Comparison of ENCODE assay signal across 17 mouse cellular contexts in the genomic region with DNA sequence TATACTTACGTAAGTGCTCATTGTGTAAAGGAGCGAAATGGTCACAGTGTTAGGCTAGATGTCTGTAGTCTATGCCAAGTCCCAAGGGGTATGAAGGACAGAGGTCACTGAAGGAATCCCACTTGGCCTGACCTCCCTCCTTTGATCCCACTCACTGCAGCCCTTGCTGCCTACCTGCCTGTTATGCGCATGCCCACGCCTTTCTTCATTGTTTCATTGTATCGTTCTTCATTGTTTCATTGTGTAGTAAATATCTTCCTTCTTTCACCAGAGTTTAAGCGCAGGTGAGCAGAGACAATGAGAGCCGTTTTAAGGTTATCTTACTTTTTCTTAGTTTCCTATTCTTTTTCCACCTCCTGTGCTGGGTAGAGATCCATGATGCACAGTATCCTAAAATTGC. TPM values are rescaled to one million over a fixed set of nuclear protein-coding genes. Genes with fewer than 3 reads are reported as not detected.
"Had no signal": no experiment of that assay in that cellular context is flagged by ENCODE, and none has a peak within 500 bp of the region (broad histone marks: within the 10 kb centered on the region; RNA-seq: fewer than 3 reads in every experiment).

No protein-coding gene starts in this region.

- H3K4me2 ChIP-seq: lung, embryonic 14.5 days; midbrain, embryonic 12.5 days; neural tube, embryonic 12.5 days; stomach, embryonic 15.5 days had no signal

- H3K9ac ChIP-seq: liver, embryonic 14.5 days; lung, embryonic 14.5 days; midbrain, embryonic 12.5 days; neural tube, embryonic 12.5 days; stomach, embryonic 15.5 days had no signal

- ATAC-seq: midbrain, embryonic 16.5 days had no signal

- DNase-seq: lung, embryonic 14.5 days; lung, postnatal 10 days; lung, postnatal 4 days; midbrain, embryonic 14.5 days; right cerebral cortex, postnatal 14 days; thymus, adult 2 months; thymus, postnatal 25 days; thymus, postnatal 4 days had no signal

- H3K9me3 ChIP-seq: midbrain, embryonic 10.5 days; midbrain, embryonic 12.5 days; neural tube, embryonic 12.5 days; stomach, embryonic 15.5 days had no signal

- H3K27ac ChIP-seq: liver, embryonic 14.5 days; midbrain, embryonic 10.5 days; midbrain, embryonic 12.5 days; neural tube, embryonic 12.5 days; stomach, embryonic 15.5 days; stomach, postnatal 0 days had no signal

- H3K36me3 ChIP-seq: midbrain, embryonic 10.5 days; midbrain, embryonic 12.5 days; neural tube, embryonic 12.5 days; stomach, embryonic 15.5 days had no signal

- H3K4me1 ChIP-seq: neural tube, embryonic 12.5 days; stomach, embryonic 15.5 days had no signal

- H3K4me3 ChIP-seq: midbrain, embryonic 10.5 days; midbrain, embryonic 12.5 days; neural tube, embryonic 12.5 days; stomach, embryonic 15.5 days had no signal

- H3K27me3 ChIP-seq: midbrain, embryonic 12.5 days; neural tube, embryonic 12.5 days; stomach, embryonic 15.5 days had no signal

RNA-seq across cellular contexts. Expression of a gene that starts 18.6 kb away (rescaled TPM):
- total RNA-seq: megakaryocyte, adult 5-6 weeks; neutrophil, adult 5-6 weeks had no signal
